ENCODE assay signal across 1 mouse cellular context in genomic region chr3:79906250-79907045, GRCm38 (mm10).
A peak's percentile ranks its signal among the peaks of the same experiment; 100 is the strongest.
TF ChIP-seq lines count a peak whose summit lies in the region.

No protein-coding gene starts in this region.

TF ChIP-seq in MEL, 35 proteins besides CTCF, POLR2A, EP300 and RAD21 (continued from another document):
- TF ChIP-seq ZC3H11A (IDR thresholded peaks at IDR 0.05; ENCODE audit: low read depth, low read length) (no peak), USF1 (IDR thresholded peaks at IDR 0.05; ENCODE audit: low read depth, low read length) (no peak), JUND (IDR thresholded peaks at IDR 0.05; ENCODE audit: low read depth, low read length) (no peak), RCOR1 (IDR thresholded peaks at IDR 0.05; ENCODE audit: low read depth, low read length) (peak; percentile 23; the same call in 1 of the 2 replicates), MXI1 (IDR thresholded peaks at IDR 0.05; ENCODE audit: low read depth, low read length) (0 out of 2 replicates have a peak, but pooled peaks have one; percentile 10), TAL1 (IDR thresholded peaks at IDR 0.05; ENCODE audit: low read length) (no peak), GABPA (IDR thresholded peaks at IDR 0.05; ENCODE audit: low read depth, low read length) (no peak), MYB (IDR thresholded peaks at IDR 0.05; ENCODE audit: low read depth, low read length) (no peak), MEF2A (IDR thresholded peaks at IDR 0.05; ENCODE audit: extremely low read depth, insufficient replicate concordance, low read depth, low read length, poor library complexity, severe bottlenecking) (no peak), TBP (IDR thresholded peaks at IDR 0.05; ENCODE audit: low read depth, low read length) (0 out of 2 replicates have a peak, but pooled peaks have one; percentile 3), ELF1 (IDR thresholded peaks at IDR 0.05; ENCODE audit: low read depth, low read length) (no peak), GATA1 (IDR thresholded peaks at IDR 0.05; ENCODE audit: low read depth, low read length) (no peak), NELFE (IDR thresholded peaks at IDR 0.05; ENCODE audit: low read depth, low read length) (no peak), E2F4 (IDR thresholded peaks at IDR 0.05; ENCODE audit: borderline replicate concordance, low read depth, low read length) (no peak), CHD1 (IDR thresholded peaks at IDR 0.05; ENCODE audit: low read depth, low read length) (peak; percentile 53; the same call in 1 of the 2 replicates), BHLHE40 (IDR thresholded peaks at IDR 0.05; ENCODE audit: borderline replicate concordance, low read depth, low read length) (no peak), UBTF (IDR thresholded peaks at IDR 0.05; ENCODE audit: borderline replicate concordance, insufficient read depth, low read depth, low read length) (no peak), NRF1 (IDR thresholded peaks at IDR 0.05; ENCODE audit: insufficient read depth, low read depth, low read length, poor library complexity, severe bottlenecking) (no peak), ZNF384 (IDR thresholded peaks at IDR 0.05; ENCODE audit: low read depth, low read length) (no peak), USF2 (IDR thresholded peaks at IDR 0.05; ENCODE audit: borderline replicate concordance in 1 of 2, insufficient read depth in 1 of 2, low read depth in 1 of 2, low read length in 2 of 2) (no peak), KAT2A (conservative IDR thresholded peaks at IDR 0.05; ENCODE audit: low read depth, low read length) (no peak), ZMIZ1 (IDR thresholded peaks at IDR 0.05; ENCODE audit: low read depth, low read length) (no peak), POLR2AphosphoS2 (IDR thresholded peaks at IDR 0.05; ENCODE audit: low read length) (no peak), HCFC1 (IDR thresholded peaks at IDR 0.05; ENCODE audit: low read depth, low read length) (0 out of 2 replicates have a peak, but pooled peaks have one; percentile 1), MAFK (IDR thresholded peaks at IDR 0.05; ENCODE audit: borderline replicate concordance, low read depth, low read length) (no peak), MAX (IDR thresholded peaks at IDR 0.05; ENCODE audit: low read length) (no peak; the same call in 1 of the 2 replicates), MAZ (IDR thresholded peaks at IDR 0.05; ENCODE audit: low read depth, low read length) (no peak), POLR2AphosphoS5 (IDR thresholded peaks at IDR 0.05; ENCODE audit: borderline replicate concordance, low read depth, low read length) (no peak), ETS1 (IDR thresholded peaks at IDR 0.05; ENCODE audit: low read depth, low read length) (peak; percentile 44; the same call in 1 of the 2 replicates), CHD2 (IDR thresholded peaks at IDR 0.05; ENCODE audit: low read length) (no peak)
